Mouse (Mus musculus) intestine, postnatal 0 days (tissue): Measurements from ENCODE around the gene Wdr17. TPM values are rescaled to one million over a fixed set of nuclear protein-coding genes. Genes with fewer than 3 reads are reported as not detected.

ENCODE experiments used
- ATAC-seq: fragments of 200-750 bp; cut with Nextera tagmentation; 2 replicates; pipeline ENCODE4 v1.8.0; 2017; ENCODE audit warnings: mild to moderate bottlenecking, moderate TSS enrichment, moderate library complexity
- H3K27ac ChIP-seq: fragments of 300-500 bp; sonication (generic); 2 replicates; pipeline ENCODE4 v1.5.1; 2014; ENCODE audit warnings: mild to moderate bottlenecking, low read depth, low read length, moderate library complexity
- H3K27me3 ChIP-seq: fragments of 300-500 bp; sonication (generic); replicated peaks from 2 replicates; pipeline ENCODE4 v1.6.1; 2014; ENCODE audit warnings: low read length, mixed read lengths; ENCODE audit not compliant: control insufficient read depth, insufficient read depth
- H3K36me3 ChIP-seq: fragments of 300-500 bp; sonication (generic); 2 replicates; pipeline ENCODE4 v1.6.1; 2014; ENCODE audit warnings: mild to moderate bottlenecking, moderate library complexity; ENCODE audit not compliant: control insufficient read depth, insufficient read depth
- H3K4me1 ChIP-seq: fragments of 300-500 bp; sonication (generic); replicated peaks from 2 replicates; pipeline ENCODE4 v1.6.1; 2014; ENCODE audit warnings: antibody characterized with exemption, low read length, mixed read lengths; ENCODE audit not compliant: control insufficient read depth, insufficient read depth
- H3K4me2 ChIP-seq: fragments of 300-500 bp; sonication (generic); replicated peaks from 2 replicates; pipeline ENCODE4 v1.6.1; 2014; ENCODE audit warnings: low read depth, mild to moderate bottlenecking, moderate library complexity
- H3K4me3 ChIP-seq: fragments of 300-500 bp; sonication (generic); 2 replicates; pipeline ENCODE4 v1.5.1; 2014; ENCODE audit warnings: low read depth, low read length
- H3K9ac ChIP-seq: fragments of 300-500 bp; sonication (generic); 2 replicates; pipeline ENCODE4 v1.6.1; 2014; ENCODE audit warnings: mild to moderate bottlenecking, low read depth, low read length
- H3K9me3 ChIP-seq: fragments of 300-500 bp; sonication (generic); 2 replicates; pipeline ENCODE4 v1.6.1; 2016; ENCODE audit warnings: mixed run types; ENCODE audit not compliant: control insufficient read depth
- CTCF ChIP-seq: sonication (generic); IDR thresholded peaks from 2 replicates; pipeline ENCODE4 v1.5.1; 2016; ENCODE audit warnings: low read depth, mild to moderate bottlenecking, control low read depth, antibody characterized with exemption, moderate library complexity
- WGBS: fragments of 180-500 bp; shearing (Covaris S2); extraction: QIAGEN DNeasy Blood & Tissue Kit; methylation state at CpG from one replicate; pipeline ENCODE4 v1.1.7; 2014; 5-methylcytosine and 5-hydroxymethylcytosine counted together
- polyA plus RNA-seq: library from polyadenylated mRNA; unstranded; fragments of >200 nt; fragmentation: Nextera tagmentation; extraction: Ambion mirVana; gene quantifications from 2 replicates; pipeline ENCODE4 v1.2.1, GENCODE M21; 2015

Gene Wdr17
- polyA plus RNA-seq, 1 experiment from 2014 or later: 0.05 TPM

DNA sequence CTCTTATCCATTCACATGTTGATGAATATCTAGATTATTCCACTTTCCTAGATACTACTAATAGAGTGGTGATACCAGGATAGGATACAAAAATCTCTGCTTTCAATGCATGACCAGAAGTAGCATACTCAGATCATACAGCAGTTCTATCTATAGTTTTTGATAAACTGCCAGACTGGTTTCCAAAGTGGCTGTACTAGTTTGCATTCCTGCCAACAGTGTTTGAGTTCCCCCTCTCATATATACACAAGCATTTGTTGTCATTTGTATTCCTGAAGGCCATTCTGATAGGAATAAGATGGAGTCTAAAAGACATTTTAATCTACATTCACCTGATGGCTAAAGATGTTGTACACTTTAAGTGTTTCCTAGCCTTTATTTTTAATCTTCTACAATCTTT, 110.0 kb downstream of the Wdr17 start:
- no peak for ATAC-seq
- Histone ChIP-seq H3K4me1 (no peaks in the 10 kb centered on the region), H3K27ac (no peak overlapping the region), H3K4me3 (no peak overlapping the region), H3K4me2 (no peak overlapping the region), H3K27me3 (no peaks in the 10 kb centered on the region), H3K9me3 (no peaks in the 10 kb centered on the region), H3K36me3 (no peaks in the 10 kb centered on the region), H3K9ac (no peak overlapping the region)
- no peak for TF ChIP-seq CTCF

DNA sequence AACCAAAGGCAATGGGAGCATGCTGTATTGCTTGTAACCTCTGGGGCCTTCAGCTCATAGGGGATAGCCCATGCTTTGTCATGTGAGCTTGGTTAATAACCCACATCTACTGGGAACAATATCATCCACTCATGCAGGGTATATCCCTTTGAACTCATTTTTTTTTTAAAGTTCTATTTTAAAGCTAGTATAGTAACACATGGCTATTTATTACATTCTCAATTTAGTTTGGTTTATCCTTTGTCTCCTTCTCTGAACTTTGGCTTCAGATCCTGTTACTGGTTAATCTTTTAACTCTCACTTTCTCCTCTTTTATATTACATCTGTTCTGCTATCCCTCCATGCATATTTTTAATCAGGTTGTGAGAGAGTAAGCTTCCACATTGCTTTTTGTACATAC, 110.7 kb downstream of the Wdr17 start:
- Histone ChIP-seq H3K27ac (no peak overlapping the region), H3K4me3 (no peak overlapping the region), H3K4me2 (no peak overlapping the region), H3K36me3 (no peaks in the 10 kb centered on the region), H3K9me3 (no peaks in the 10 kb centered on the region), H3K4me1 (no peaks in the 10 kb centered on the region), H3K9ac (no peak overlapping the region), H3K27me3 (no peaks in the 10 kb centered on the region)
- no peak for TF ChIP-seq CTCF
- ATAC-seq: no peak

DNA sequence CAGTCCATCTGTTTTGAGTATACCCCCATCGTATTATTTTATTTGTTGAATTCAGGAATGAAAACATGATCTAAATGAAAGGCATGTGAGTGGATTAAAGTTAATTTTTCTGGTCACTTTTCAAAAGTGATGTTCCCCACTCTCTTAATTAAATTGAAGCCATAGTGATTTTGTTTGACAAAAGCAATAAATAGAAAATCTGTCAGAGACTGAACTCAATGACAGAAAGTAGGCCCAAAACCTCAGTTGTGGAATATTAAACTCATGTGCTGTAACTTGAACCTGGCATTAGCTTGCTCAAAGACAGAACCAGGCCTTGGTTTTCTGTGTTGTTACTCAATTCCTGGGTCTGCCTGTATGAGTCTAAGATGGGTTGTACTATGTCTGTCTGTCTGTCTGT, 129.3 kb downstream of the Wdr17 start:
- Histone ChIP-seq H3K9me3 (no peaks in the 10 kb centered on the region), H3K36me3 (no peaks in the 10 kb centered on the region), H3K4me2 (no peak overlapping the region), H3K4me1 (no peaks in the 10 kb centered on the region), H3K27me3 (no peaks in the 10 kb centered on the region), H3K27ac (no peak overlapping the region), H3K9ac (no peak overlapping the region), H3K4me3 (no peak overlapping the region)
- TF ChIP-seq CTCF: no peak
- WGBS: 87% methylated on average over 1 of the region's 1 CpGs
- no peak for ATAC-seq

DNA sequence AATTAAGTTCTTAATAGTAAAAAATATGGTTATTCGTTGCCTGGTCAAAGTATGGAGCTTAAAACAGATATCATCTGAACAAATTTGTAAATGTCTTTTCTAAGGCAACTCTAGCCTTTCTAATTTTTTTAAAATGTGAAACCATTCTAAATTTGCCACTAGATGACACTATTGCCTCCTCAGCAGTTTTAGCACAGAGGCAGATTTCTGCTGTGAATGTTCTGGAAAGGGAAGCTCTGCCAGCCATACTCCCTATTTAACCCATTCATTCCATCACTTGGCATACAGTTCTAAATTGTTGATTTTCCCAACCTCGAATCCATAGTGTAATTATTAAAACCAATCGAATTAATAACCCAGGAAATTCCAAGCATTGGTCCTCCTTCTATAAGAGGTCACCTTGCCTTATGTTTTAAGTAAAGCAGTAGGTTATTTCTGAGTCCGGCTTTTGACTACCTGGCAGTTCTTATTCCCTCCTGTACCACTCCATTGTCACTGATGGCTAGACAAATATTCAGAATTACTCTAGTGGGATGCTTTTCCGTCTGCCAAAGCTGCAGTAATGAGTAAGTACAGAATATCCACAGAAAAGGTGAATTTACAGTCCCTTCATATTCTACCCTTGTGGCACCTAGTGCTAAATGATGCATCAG, 150.2 kb downstream of the Wdr17 start:
- Histone ChIP-seq H3K27ac (no peak overlapping the region), H3K9ac (no peak overlapping the region), H3K4me3 (no peak overlapping the region), H3K9me3 (no peaks in the 10 kb centered on the region), H3K4me1 (no peaks in the 10 kb centered on the region), H3K36me3 (no peaks in the 10 kb centered on the region), H3K4me2 (no peak overlapping the region), H3K27me3 (no peaks in the 10 kb centered on the region)
- no peak for ATAC-seq
- TF ChIP-seq CTCF: peak; percentile 53
- 61% methylated on average over 5 of the region's 5 CpGs for WGBS

DNA sequence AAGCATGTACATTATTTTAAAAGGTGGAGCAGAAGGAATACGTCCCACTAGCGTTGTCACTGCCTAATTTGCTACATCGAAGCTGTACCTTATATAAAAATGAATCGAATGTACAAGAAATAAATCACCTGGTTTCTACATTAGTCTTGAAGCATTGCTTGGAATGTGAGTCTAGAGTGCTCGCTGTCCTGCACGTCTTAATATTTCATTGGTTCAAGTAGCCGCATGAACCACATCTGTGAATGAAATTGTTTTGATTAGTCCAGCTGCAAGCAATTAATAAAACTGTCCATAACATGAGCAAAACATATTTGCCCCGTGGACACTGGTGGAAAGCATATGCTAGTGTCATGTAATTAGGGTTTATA, 162.3 kb downstream of the Wdr17 start:
- Histone ChIP-seq H3K4me1 (no peaks in the 10 kb centered on the region), H3K27me3 (no peaks in the 10 kb centered on the region), H3K4me2 (peak overlapping the region; percentile 55), H3K9ac (no peak overlapping the region), H3K27ac (no peak overlapping the region), H3K4me3 (peak overlapping the region; percentile 26), H3K36me3 (no peaks in the 10 kb centered on the region), H3K9me3 (no peaks in the 10 kb centered on the region)
- TF ChIP-seq CTCF: no peak
- WGBS: 20% methylated on average over 8 of the region's 8 CpGs
- no peak for ATAC-seq

DNA sequence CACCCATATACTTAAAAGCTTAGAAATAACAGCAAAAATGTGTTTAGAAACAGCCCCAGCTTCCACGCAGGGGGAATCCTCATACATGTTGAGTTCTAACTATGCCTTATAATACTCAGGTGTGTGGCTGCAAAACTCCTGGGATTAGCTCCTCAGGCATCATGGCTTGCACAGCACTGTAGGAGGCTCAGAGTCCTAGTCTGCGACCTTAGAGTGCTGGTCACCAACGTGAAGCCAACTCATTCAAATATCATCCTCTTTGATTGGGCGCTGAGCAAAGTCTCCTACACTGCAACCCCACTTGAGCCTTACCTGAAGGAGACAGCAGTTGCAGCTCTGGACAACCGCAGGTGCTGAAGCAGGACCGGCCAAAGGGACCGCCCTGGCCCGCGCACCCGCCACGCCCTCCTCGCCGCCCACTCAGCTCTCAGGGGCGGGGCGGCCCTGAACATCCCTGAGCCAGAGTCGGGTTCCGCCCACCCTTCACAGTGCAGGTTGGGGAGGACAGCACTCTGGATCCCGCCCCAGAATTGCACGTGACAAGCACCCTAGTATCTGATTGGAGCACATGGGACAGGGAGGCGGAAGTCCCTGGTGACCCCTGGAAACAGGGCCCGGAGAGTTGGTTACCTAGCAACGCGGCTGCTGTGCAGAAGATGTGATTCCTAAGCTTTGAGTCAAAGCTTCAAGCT, 162.9 kb downstream of the Wdr17 start:
- Histone ChIP-seq H3K27me3 (no peaks in the 10 kb centered on the region), H3K9ac (no peak overlapping the region), H3K4me1 (no peaks in the 10 kb centered on the region), H3K4me3 (peak overlapping the region; percentile 26), H3K9me3 (no peaks in the 10 kb centered on the region), H3K36me3 (no peaks in the 10 kb centered on the region), H3K4me2 (peak overlapping the region; percentile 55), H3K27ac (no peak overlapping the region)
- peak; percentile 86 for ATAC-seq
- 1% methylated on average over 23 of the region's 23 CpGs for WGBS
- TF ChIP-seq CTCF: no peak
